In the genomic region with DNA sequence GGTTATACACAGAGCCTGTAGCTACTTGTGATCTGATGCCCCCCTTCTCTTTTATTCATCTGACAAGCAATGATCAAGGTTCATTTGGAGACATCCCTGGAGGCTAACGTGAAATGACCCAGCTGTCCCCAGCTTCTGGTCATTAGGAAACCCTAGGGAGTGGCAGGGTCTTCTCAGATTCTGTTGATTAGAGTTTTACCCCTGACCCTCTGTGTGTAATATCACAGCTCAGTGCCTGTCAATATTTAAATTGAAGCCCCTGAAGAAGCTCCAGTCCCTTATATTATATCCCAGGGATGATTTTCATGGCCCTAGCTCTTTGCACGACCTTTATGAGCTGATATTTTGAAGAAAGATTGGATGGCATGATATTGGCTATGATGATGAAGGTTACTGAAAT, we compare ENCODE assay signal across 24 mouse cellular contexts.
A peak's percentile ranks its signal among the peaks of the same experiment; 100 is the strongest.
DNase-seq lines count a peak whose midpoint lies in the region; ATAC-seq and TF ChIP-seq lines count a peak whose summit lies in the region.
"Had no signal": no experiment of that assay in that cellular context is flagged by ENCODE, and none has a peak within 500 bp of the region (broad histone marks: within the 10 kb centered on the region; RNA-seq: fewer than 3 reads in every experiment).

No protein-coding gene starts in this region.

- H3K27ac ChIP-seq in hindbrain, embryonic 11.5 days (ENCODE audit: low read depth, low read length): no peak overlapping the region
- H3K27ac ChIP-seq in hindbrain, postnatal 0 days: no peak overlapping the region
- H3K27ac ChIP-seq in midbrain, embryonic 13.5 days: no peak overlapping the region
- no peak overlapping the region for H3K27ac ChIP-seq in midbrain, embryonic 10.5 days (replicated peaks)
- H3K27ac ChIP-seq: embryonic facial prominence, embryonic 15.5 days; forebrain, embryonic 10.5 days; forebrain, embryonic 15.5 days; heart, embryonic 10.5 days had no signal

- no peak for TF ChIP-seq CTCF in hindbrain, postnatal 0 days (IDR thresholded peaks at IDR 0.05; ENCODE audit: low read depth)

- peak; percentile 4 for DNase-seq in embryo, embryonic 10.5 days (ENCODE audit: low spot score)
- DNase-seq in embryo, embryonic 9.5 days (ENCODE audit: extremely low spot score): no peak
- DNase-seq in hindbrain, embryonic 11.5 days (ENCODE audit: low spot score): peak; percentile 40
- DNase-seq in hindbrain, postnatal 0 days (ENCODE audit: low spot score): no peak
- no peak for DNase-seq in midbrain, embryonic 10.5 days (ENCODE audit: low spot score)
- no peak for DNase-seq in layer of hippocampus, adult 18-20 months (ENCODE audit: low spot score in 2 of 2)
- DNase-seq: adrenal gland, adult 8-10 months; adrenal gland, postnatal 36 days; B cell, adult 2 months; cerebellum, adult 11 months; cerebellum, adult 8-10 months; cerebellum, postnatal 14 days; gastrocnemius, postnatal 10 days; heart, adult 18-20 months; heart, postnatal 10 days had no signal

- H3K9me3 ChIP-seq in hindbrain, embryonic 11.5 days (ENCODE audit: control insufficient read depth, low read length): no peaks in the 10 kb centered on the region
- H3K9me3 ChIP-seq in hindbrain, postnatal 0 days (ENCODE audit: low read length): no peaks in the 10 kb centered on the region
- H3K9me3 ChIP-seq in midbrain, embryonic 13.5 days: no peaks in the 10 kb centered on the region
- H3K9me3 ChIP-seq in midbrain, embryonic 10.5 days (replicated peaks): no peaks in the 10 kb centered on the region
- H3K9me3 ChIP-seq: embryonic facial prominence, embryonic 15.5 days; forebrain, embryonic 10.5 days; forebrain, embryonic 15.5 days; G1E; heart, embryonic 10.5 days had no signal

- no peak overlapping the region for H3K4me2 ChIP-seq in hindbrain, embryonic 11.5 days (replicated peaks; ENCODE audit: low read depth, low read length)
- H3K4me2 ChIP-seq in hindbrain, postnatal 0 days (ENCODE audit: low read depth, low read length): no peak overlapping the region
- H3K4me2 ChIP-seq in midbrain, embryonic 13.5 days (replicated peaks): no peak overlapping the region
- H3K4me2 ChIP-seq: embryonic facial prominence, embryonic 15.5 days; forebrain, embryonic 15.5 days had no signal

- H3K9ac ChIP-seq in hindbrain, embryonic 11.5 days (ENCODE audit: low read depth, low read length): no peak overlapping the region
- no peak overlapping the region for H3K9ac ChIP-seq in hindbrain, postnatal 0 days (replicated peaks; ENCODE audit: low read length)
- H3K9ac ChIP-seq in midbrain, embryonic 13.5 days (replicated peaks): no peak overlapping the region
- H3K9ac ChIP-seq: embryonic facial prominence, embryonic 15.5 days; forebrain, embryonic 15.5 days had no signal

- ATAC-seq in hindbrain, embryonic 11.5 days (ENCODE audit: low FRiP score): peak; percentile 80
- ATAC-seq in hindbrain, postnatal 0 days: no peak
- ATAC-seq in midbrain, embryonic 13.5 days: peak; percentile 45; the same call in 1 of the 2 replicates
- ATAC-seq: CD4-positive, CD25-positive, alpha-beta regulatory T cell, adult 4 months; intestine, embryonic 16.5 days had no signal

- WGBS in hindbrain, embryonic 11.5 days: 53% methylated on average over 2 of the region's 2 CpGs
- 42% methylated on average over 2 of the region's 2 CpGs for WGBS in hindbrain, postnatal 0 days
- WGBS in midbrain, embryonic 13.5 days: 44% methylated on average over 2 of the region's 2 CpGs
- 74% methylated on average over 2 of the region's 2 CpGs for WGBS in midbrain, embryonic 10.5 days

- no peaks in the 10 kb centered on the region for H3K4me1 ChIP-seq in hindbrain, embryonic 11.5 days (replicated peaks; ENCODE audit: control insufficient read depth, insufficient read depth, low read length)
- H3K4me1 ChIP-seq in hindbrain, postnatal 0 days (ENCODE audit: insufficient read depth, low read length): no peaks in the 10 kb centered on the region
- peaks cover 16% of the 10 kb centered on the region for H3K4me1 ChIP-seq in midbrain, embryonic 13.5 days (replicated peaks)
- H3K4me1 ChIP-seq in midbrain, embryonic 10.5 days: no peaks in the 10 kb centered on the region
- H3K4me1 ChIP-seq: embryonic facial prominence, embryonic 15.5 days; forebrain, embryonic 10.5 days; forebrain, embryonic 15.5 days; heart, embryonic 10.5 days had no signal

- no peaks in the 10 kb centered on the region for H3K27me3 ChIP-seq in hindbrain, embryonic 11.5 days (ENCODE audit: control insufficient read depth, insufficient read depth, low read length)
- H3K27me3 ChIP-seq in hindbrain, postnatal 0 days (ENCODE audit: insufficient read depth, low read length): no peaks in the 10 kb centered on the region
- no peaks in the 10 kb centered on the region for H3K27me3 ChIP-seq in midbrain, embryonic 13.5 days
- H3K27me3 ChIP-seq in midbrain, embryonic 10.5 days (ENCODE audit: low read depth, poor library complexity, severe bottlenecking): no peaks in the 10 kb centered on the region
- H3K27me3 ChIP-seq: embryonic facial prominence, embryonic 15.5 days; forebrain, embryonic 15.5 days had no signal

- no peaks in the 10 kb centered on the region for H3K36me3 ChIP-seq in hindbrain, embryonic 11.5 days (ENCODE audit: control insufficient read depth, insufficient read depth, low read length)
- no peaks in the 10 kb centered on the region for H3K36me3 ChIP-seq in hindbrain, postnatal 0 days (ENCODE audit: insufficient read depth, low read length)
- no peaks in the 10 kb centered on the region for H3K36me3 ChIP-seq in midbrain, embryonic 13.5 days
- no peaks in the 10 kb centered on the region for H3K36me3 ChIP-seq in midbrain, embryonic 10.5 days
- H3K36me3 ChIP-seq: embryonic facial prominence, embryonic 15.5 days; forebrain, embryonic 10.5 days; forebrain, embryonic 15.5 days; G1E; heart, embryonic 10.5 days had no signal

- H3K4me3 ChIP-seq in hindbrain, embryonic 11.5 days (ENCODE audit: low read depth, low read length): no peak overlapping the region
- H3K4me3 ChIP-seq in hindbrain, postnatal 0 days (ENCODE audit: low read length): no peak overlapping the region
- H3K4me3 ChIP-seq in midbrain, embryonic 13.5 days (replicated peaks): no peak overlapping the region
- no peak overlapping the region for H3K4me3 ChIP-seq in midbrain, embryonic 10.5 days
- H3K4me3 ChIP-seq: embryonic facial prominence, embryonic 15.5 days; erythroblast, embryonic 14.5 days; forebrain, embryonic 10.5 days; forebrain, embryonic 15.5 days; heart, embryonic 10.5 days had no signal

Comparison
In these comparisons a context has a peak if more than half of its experiments do, and no peak if none do; other contexts are left out.
1. DNase-seq: peak in embryo, embryonic 10.5 days (single experiment) and hindbrain, embryonic 11.5 days (single experiment); none in embryo, embryonic 9.5 days (single experiment), hindbrain, postnatal 0 days (single experiment), midbrain, embryonic 10.5 days (single experiment) and layer of hippocampus, adult 18-20 months (0 of 2).